Mouse (Mus musculus) CH12.LX (cell line): ENCODE measurements around the gene Chrnd. TPM values are rescaled to one million over a fixed set of nuclear protein-coding genes. Genes with fewer than 3 reads are reported as not detected.

Experiments used
- DNase-seq: peaks from one replicate; pipeline ENCODE4 v3.0.0-alpha.2; 2013; ENCODE audit errors: extremely low read depth
- H3K27ac ChIP-seq: 2 replicates; pipeline ENCODE4 v1.5.1; 2012; ENCODE audit warnings: low read depth, mild to moderate bottlenecking, control low read depth, moderate library complexity; ENCODE audit not compliant: insufficient read depth
- H3K27me3 ChIP-seq: replicated peaks from 2 replicates; pipeline ENCODE3; 2012; ENCODE audit warnings: inconsistent platforms
- H3K36me3 ChIP-seq, 2 experiments: replicated peaks in 1 of 2; 2 replicates each; pipeline versions ENCODE3 to v1.6.1; 2012; ENCODE audit warnings: inconsistent platforms in 1 of 2, low read length in 1 of 2, mild to moderate bottlenecking in 1 of 2, mixed read lengths in 1 of 2, moderate library complexity in 1 of 2; ENCODE audit not compliant: control insufficient read depth in 1 of 2, insufficient read depth in 1 of 2
- H3K4me1 ChIP-seq, 2 experiments: 2 replicates each; pipeline ENCODE4 v1.6.1; 2012; ENCODE audit warnings: inconsistent platforms in 1 of 2, moderate library complexity in 1 of 2; ENCODE audit not compliant: insufficient read depth in 2 of 2, control insufficient read depth in 1 of 2
- H3K4me2 ChIP-seq: 2 replicates; pipeline ENCODE4 v1.6.1; 2012; ENCODE audit warnings: low read depth, mild to moderate bottlenecking, control low read depth; ENCODE audit not compliant: poor library complexity, insufficient read depth, severe bottlenecking
- H3K4me3 ChIP-seq, 3 experiments: fragments of 150-350 bp in 1 of 3; sonication (generic) in 1 of 3; replicated peaks in 1 of 3; 2 replicates each; pipeline versions ENCODE3 to v1.5.1; 2011 to 2012; ENCODE audit warnings: low read depth in 2 of 3, low read length in 2 of 3, mild to moderate bottlenecking in 2 of 3, moderate library complexity in 2 of 3, control low read depth in 1 of 3, improper control_type of control experiment in 1 of 3, inconsistent platforms in 1 of 3, mixed read lengths in 1 of 3; ENCODE audit not compliant: poor library complexity in 1 of 3
- H3K79me2 ChIP-seq: replicated peaks from 2 replicates; pipeline ENCODE4 v1.6.1; 2012; ENCODE audit warnings: mild to moderate bottlenecking, moderate library complexity; ENCODE audit not compliant: control insufficient read depth, poor library complexity, insufficient read depth, severe bottlenecking; ENCODE audit errors: extremely low read depth
- H3K9ac ChIP-seq: 2 replicates; pipeline ENCODE4 v1.6.1; 2012; ENCODE audit warnings: low read depth, mild to moderate bottlenecking, control low read depth, moderate library complexity; ENCODE audit not compliant: insufficient read depth
- H3K9me3 ChIP-seq: replicated peaks from 2 replicates; pipeline ENCODE3; 2012; ENCODE audit warnings: low read length, inconsistent platforms, mixed read lengths
- BHLHE40 ChIP-seq: IDR thresholded peaks from 2 replicates; pipeline ENCODE4 v1.6.1; 2011; ENCODE audit warnings: mild to moderate bottlenecking, low read depth, low read length, improper control_type of control experiment
- CHD1 ChIP-seq: IDR thresholded peaks from 2 replicates; pipeline ENCODE4 v1.6.1; 2012; ENCODE audit warnings: low read depth, low read length, improper control_type of control experiment, inconsistent platforms
- CHD2 ChIP-seq: IDR thresholded peaks from 2 replicates; pipeline ENCODE4 v1.6.1; 2011; ENCODE audit warnings: low read length, improper control_type of control experiment
- CTCF ChIP-seq, 2 experiments: IDR thresholded peaks in 1 of 2; conservative IDR thresholded peaks in 1 of 2; 2 replicates each; pipeline ENCODE4 v1.5.1; 2011 to 2012; ENCODE audit warnings: low read depth in 2 of 2, low read length in 2 of 2, improper control_type of control experiment in 1 of 2, inconsistent platforms in 1 of 2, mild to moderate bottlenecking in 1 of 2, moderate library complexity in 1 of 2
- ELF1 ChIP-seq: IDR thresholded peaks from 2 replicates; pipeline ENCODE4 v1.6.1; 2014; ENCODE audit warnings: low read depth, mild to moderate bottlenecking, inconsistent platforms, low read length, improper control_type of control experiment
- EP300 ChIP-seq: IDR thresholded peaks from 2 replicates; pipeline ENCODE4 v1.6.1; 2011; ENCODE audit warnings: low read length, improper control_type of control experiment
- ETS1 ChIP-seq: conservative IDR thresholded peaks from 2 replicates; pipeline ENCODE4 v1.6.1; 2012; ENCODE audit warnings: low read depth, mild to moderate bottlenecking, inconsistent platforms, low read length, improper control_type of control experiment, moderate library complexity
- HCFC1 ChIP-seq: IDR thresholded peaks from 2 replicates; pipeline ENCODE4 v1.6.1; 2012; ENCODE audit warnings: low read depth, mild to moderate bottlenecking, inconsistent platforms, low read length, improper control_type of control experiment
- KAT2A ChIP-seq: IDR thresholded peaks from 2 replicates; pipeline ENCODE4 v1.6.1; 2012; ENCODE audit warnings: low read length, improper control_type of control experiment, inconsistent platforms; ENCODE audit not compliant: insufficient replicate concordance
- MAX ChIP-seq: IDR thresholded peaks from 2 replicates; pipeline ENCODE4 v1.6.1; 2011; ENCODE audit warnings: low read length, improper control_type of control experiment
- MAZ ChIP-seq: IDR thresholded peaks from 2 replicates; pipeline ENCODE4 v1.6.1; 2012; ENCODE audit warnings: low read depth, mild to moderate bottlenecking, inconsistent platforms, low read length, improper control_type of control experiment, moderate library complexity
- MXI1 ChIP-seq: IDR thresholded peaks from 2 replicates; pipeline ENCODE4 v1.6.1; 2011; ENCODE audit warnings: mild to moderate bottlenecking, low read depth, low read length, improper control_type of control experiment
- MYC ChIP-seq: IDR thresholded peaks from 2 replicates; pipeline ENCODE4 v1.6.1; 2011; ENCODE audit warnings: low read depth, mild to moderate bottlenecking, improper control_type of control experiment, low read length
- POLR2A ChIP-seq: IDR thresholded peaks from 2 replicates; pipeline ENCODE4 v1.6.1; 2011; ENCODE audit warnings: low read depth, mild to moderate bottlenecking, improper control_type of control experiment, low read length
- POLR2AphosphoS2 ChIP-seq: IDR thresholded peaks from 2 replicates; pipeline ENCODE4 v1.6.1; 2011; ENCODE audit warnings: low read depth, low read length, improper control_type of control experiment
- RAD21 ChIP-seq: IDR thresholded peaks from 2 replicates; pipeline ENCODE4 v1.6.1; 2011; ENCODE audit warnings: low read depth, mild to moderate bottlenecking, low read length, improper control_type of control experiment, moderate library complexity
- RCOR1 ChIP-seq: conservative IDR thresholded peaks from 2 replicates; pipeline ENCODE4 v1.6.1; 2012; ENCODE audit warnings: low read depth, mild to moderate bottlenecking, inconsistent platforms, low read length, improper control_type of control experiment
- SIN3A ChIP-seq: IDR thresholded peaks from 2 replicates; pipeline ENCODE4 v1.6.1; 2012; ENCODE audit warnings: low read length, improper control_type of control experiment, inconsistent platforms
- SMC3 ChIP-seq: IDR thresholded peaks from 2 replicates; pipeline ENCODE4 v1.6.1; 2011; ENCODE audit warnings: low read depth, low read length, improper control_type of control experiment
- USF1 ChIP-seq: IDR thresholded peaks from 2 replicates; pipeline ENCODE4 v1.6.1; 2014; ENCODE audit warnings: low read depth, mild to moderate bottlenecking, inconsistent platforms, low read length, improper control_type of control experiment
- ZNF384 ChIP-seq: IDR thresholded peaks from 2 replicates; pipeline ENCODE4 v1.6.1; 2012; ENCODE audit warnings: low read depth, low read length, improper control_type of control experiment, inconsistent platforms
- dilution Hi-C: fragments of 300-500 bp; cut with MboI; formaldehyde crosslinking; loops from 2 replicates; pipeline ENCODE4 v1.14.3; 2020; ENCODE audit warnings: low sequenced_read_pairs; ENCODE audit not compliant: extremely low pct_unique_long_range_greater_than_20kb, extremely low pct_ligation_motif_present
- in situ Hi-C: fragments of 300-500 bp; cut with MboI; formaldehyde crosslinking; loops from 3 replicates; pipeline ENCODE4 v1.14.3; 2019; ENCODE audit warnings: low sequenced_read_pairs, low pct_ligation_motif_present, low pct_unique_long_range_greater_than_20kb, mixed read lengths
- polyA plus RNA-seq: library from polyadenylated mRNA; unstranded; fragments of >175 nt; gene quantifications from 2 replicates; pipeline ENCODE4 v1.2.1, GENCODE M21; 2012; ENCODE audit warnings: low read depth; ENCODE audit not compliant: insufficient read length
- total RNA-seq, 2 experiments: library from RNA; depleted of rRNA; stranded (reverse); fragments of 300-350 nt in 1 of 2; fragments of >200 nt in 1 of 2; gene quantifications; 2 replicates each; pipeline ENCODE4 v1.2.3; 2012 to 2014

Chrnd gene
- total and polyA plus RNA-seq, 3 experiments: 0.13 TPM; not detected in 2

GRCm38 (mm10) chr1:87184751-87185139 is 5.7 kb upstream of the Chrnd start:
- H3K27me3 ChIP-seq: peaks cover 60% of the 10 kb centered on the region
- dilution Hi-C loops: no loop called here
- H3K4me2 ChIP-seq: 0 out of 2 replicates have a peak overlapping the region, but pooled peaks have one; percentile 0

GRCm38 (mm10) chr1:87185526-87185925 is 4.9 kb upstream of the Chrnd start:
- Histone ChIP-seq H3K4me1 (peaks cover 1 to 14% of the 10 kb centered on the region in 2 experiments), H3K27me3 (peaks cover 60% of the 10 kb centered on the region), H3K9ac (no peak overlapping the region), H3K4me2 (no peak overlapping the region), H3K36me3 (no peaks in the 10 kb centered on the region), H3K9me3 (no peaks in the 10 kb centered on the region), H3K79me2 (no peaks in the 10 kb centered on the region), H3K27ac (no peak overlapping the region), H3K4me3 (no peak overlapping the region)
- DNase-seq: no peak
- dilution Hi-C loops (no loop called here), in situ Hi-C loops (loop anchor here (5.0 to 10.0 kb wide), 2 partner anchors 83 to 521 kb away; partner anchors contain the start of gene Alpi)
- TF ChIP-seq SIN3A: no peak
- TF ChIP-seq EP300: no peak
- TF ChIP-seq SMC3: no peak
- no peak for TF ChIP-seq CHD2
- no peak for TF ChIP-seq ELF1
- no peak for TF ChIP-seq RAD21
- no peak for TF ChIP-seq MAZ
- no peak for TF ChIP-seq ETS1
- TF ChIP-seq POLR2A: no peak
- no peak for TF ChIP-seq POLR2AphosphoS2
- no peak for TF ChIP-seq KAT2A
- no peak for TF ChIP-seq MAX
- TF ChIP-seq USF1: no peak
- no peak for TF ChIP-seq MXI1
- no peak for TF ChIP-seq CHD1
- TF ChIP-seq RCOR1: no peak
- no peak for TF ChIP-seq CTCF (conservative IDR thresholded peaks at IDR 0.05 in 1 of 2, IDR thresholded peaks at IDR 0.05 in 1 of 2; ENCODE audit: low read depth in 2 of 2, low read length in 2 of 2)
- no peak for TF ChIP-seq HCFC1
- no peak for TF ChIP-seq MYC

More at GRCm38 (mm10) chr1:87184751-87185139, 5.7 kb upstream of the Chrnd start:
- Histone ChIP-seq H3K79me2 (no peaks in the 10 kb centered on the region), H3K36me3 (no peaks in the 10 kb centered on the region), H3K27ac (no peak overlapping the region), H3K4me1 (peaks cover 0 to 15% of the 10 kb centered on the region in 2 experiments; a peak in 3 of 4 replicates), H3K9ac (no peak overlapping the region), H3K4me3 (no peak overlapping the region)
- in situ Hi-C loops: loop anchor here (5.0 to 10.0 kb wide), 2 partner anchors 82 to 520 kb away; partner anchors contain the start of gene Alpi
- peak; percentile 71 for DNase-seq
- TF ChIP-seq SMC3 (peak; percentile 39; the same call in 1 of the 2 replicates), CTCF (conservative IDR thresholded peaks at IDR 0.05 in 1 of 2, IDR thresholded peaks at IDR 0.05 in 1 of 2; ENCODE audit: low read depth in 2 of 2, low read length in 2 of 2) (peak; percentile 16 to 77; a peak in 2 of 4 replicates), ETS1 (no peak), BHLHE40 (no peak), RAD21 (peak; percentile 57), CHD2 (no peak), HCFC1 (no peak), ZNF384 (no peak)
- TF ChIP-seq, all 38 proteins: peak for 3
- no peaks in the 10 kb centered on the region for H3K9me3 ChIP-seq
